Mouse (Mus musculus) neural tube, embryonic 10.5 days (tissue): ENCODE data around the gene Cyp8b1.

Experiments used
- DNase-seq: peaks from one replicate; pipeline ENCODE4 v3.0.0-alpha.2; 2017; ENCODE audit warnings: low spot score; ENCODE audit errors: extremely low spot score

Cyp8b1 gene

DNA sequence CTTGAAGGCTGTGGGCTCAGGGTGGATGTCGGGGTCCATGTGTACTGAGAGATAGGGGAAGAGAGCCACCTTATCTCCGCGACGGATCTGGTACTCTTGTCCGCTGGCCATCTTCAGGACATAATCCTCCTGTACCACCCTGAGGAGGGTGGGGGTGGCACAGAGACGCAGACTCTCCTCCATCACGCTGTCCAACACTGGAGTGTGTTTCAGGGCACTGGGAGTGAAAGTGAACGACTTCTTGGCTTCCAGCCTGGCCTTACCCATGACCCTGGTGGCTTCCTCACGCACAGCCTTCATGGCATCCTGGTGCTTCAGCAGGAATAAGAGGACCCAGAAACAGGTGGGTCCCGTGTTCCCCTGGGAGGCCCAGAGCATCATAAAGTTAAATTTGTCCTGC, 1.0 kb downstream of the Cyp8b1 start:
- DNase-seq = no peak

DNA sequence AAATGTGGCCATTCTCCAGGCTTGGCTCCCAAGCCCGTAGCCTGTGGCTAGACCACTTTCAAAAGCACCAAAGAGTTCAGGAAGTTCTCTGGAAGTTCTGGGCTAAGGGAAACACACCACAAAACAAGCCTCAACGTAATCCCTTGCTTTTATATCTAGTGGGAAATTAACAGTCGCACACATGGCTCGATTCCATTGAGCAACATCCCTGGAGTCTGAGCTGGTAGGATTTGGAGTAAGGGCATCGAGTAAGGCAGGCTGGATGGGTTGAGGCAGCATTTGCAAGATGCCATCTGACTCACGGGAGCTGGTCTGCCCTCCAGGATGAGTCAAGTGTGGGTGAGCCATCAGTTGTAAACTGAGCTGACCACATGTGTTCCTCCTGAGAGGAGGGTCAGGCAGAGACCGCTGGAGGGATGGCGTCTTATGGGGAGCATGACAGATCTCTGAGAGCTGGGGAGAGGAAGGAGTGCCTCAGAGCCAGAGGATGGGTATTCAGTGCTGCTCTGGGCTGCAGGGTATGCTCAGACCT, 1.8 kb downstream of the Cyp8b1 start:
- no peak for DNase-seq

DNA sequence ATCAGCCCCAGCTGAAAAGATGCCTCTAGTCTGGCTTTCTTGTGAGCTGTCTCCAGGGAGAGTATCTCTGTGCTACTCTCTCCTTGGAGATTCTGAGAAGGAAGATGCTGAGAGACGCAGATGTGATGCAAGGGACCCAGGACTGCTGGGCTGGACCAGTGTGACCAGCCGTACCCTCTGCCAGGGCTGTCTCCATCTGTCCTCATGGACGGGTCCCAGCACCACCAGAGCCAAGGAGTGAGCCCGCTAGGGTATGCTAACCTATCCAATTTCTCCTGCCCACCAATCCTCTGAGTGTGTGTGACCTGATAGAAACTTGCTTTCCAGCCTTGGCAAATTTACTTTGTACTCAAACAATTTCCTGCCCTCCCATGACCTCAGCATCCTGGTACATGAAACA, 3.3 kb downstream of the Cyp8b1 start:
- no peak for DNase-seq

DNA sequence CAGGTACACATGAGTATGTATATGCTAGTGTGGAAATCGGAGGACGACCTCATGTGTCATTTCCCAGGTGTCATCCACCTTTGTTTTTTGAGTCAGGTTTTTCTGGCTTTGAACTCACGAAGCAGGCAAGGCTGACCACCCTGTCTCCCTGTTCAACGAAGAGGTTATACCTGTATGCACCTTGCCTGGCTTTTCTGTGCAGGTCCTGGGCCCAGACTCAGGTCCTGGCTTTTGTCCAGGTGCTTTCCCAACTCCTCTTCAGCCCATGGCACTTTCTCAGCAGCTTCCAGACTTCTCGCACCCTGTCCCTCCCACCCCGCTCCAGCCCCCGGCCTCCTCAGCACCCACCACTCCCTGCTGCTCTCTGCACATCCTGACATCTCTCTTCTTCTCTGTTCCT, 4.9 kb downstream of the Cyp8b1 start:
- DNase-seq = no peak

DNA sequence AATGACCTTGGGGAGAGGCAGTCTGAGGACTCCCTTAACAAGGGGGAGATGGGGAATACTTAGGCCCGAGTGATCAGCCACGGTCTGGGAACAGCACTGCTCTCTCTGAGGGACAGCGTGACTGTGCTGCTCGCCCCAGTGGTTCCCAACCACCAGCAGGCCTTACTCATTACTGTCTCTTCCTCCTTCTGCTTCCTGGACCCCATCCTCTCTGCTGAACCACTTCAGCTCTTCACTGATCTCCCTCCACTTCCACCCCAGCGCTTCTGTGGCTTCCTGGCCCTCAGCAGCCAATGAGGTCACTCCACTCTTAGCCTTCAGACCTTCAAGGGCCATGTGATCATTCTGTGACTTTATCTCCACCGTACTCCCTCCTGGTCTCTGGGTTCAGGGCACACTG, 6.5 kb downstream of the Cyp8b1 start:
- DNase-seq = no peak

DNA sequence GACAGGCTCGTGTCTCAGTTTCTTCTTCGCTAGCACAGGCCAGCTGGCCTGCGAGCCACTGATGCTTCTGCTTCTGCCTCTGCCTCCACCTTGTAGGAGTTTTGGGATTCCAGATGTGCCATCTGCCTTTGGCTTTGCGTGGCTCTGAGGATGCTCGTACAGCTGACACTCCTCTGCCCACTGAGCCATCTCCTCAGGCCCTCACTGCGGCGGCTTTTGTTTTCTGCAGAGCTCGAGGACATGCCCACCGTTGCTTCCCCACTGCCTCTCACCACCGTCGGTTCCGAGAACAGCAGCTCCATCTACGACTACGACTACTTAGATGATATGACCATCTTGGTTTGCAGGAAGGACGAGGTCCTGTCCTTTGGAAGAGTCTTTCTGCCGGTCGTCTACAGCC, 7.8 kb downstream of the Cyp8b1 start:
- no peak for DNase-seq

DNA sequence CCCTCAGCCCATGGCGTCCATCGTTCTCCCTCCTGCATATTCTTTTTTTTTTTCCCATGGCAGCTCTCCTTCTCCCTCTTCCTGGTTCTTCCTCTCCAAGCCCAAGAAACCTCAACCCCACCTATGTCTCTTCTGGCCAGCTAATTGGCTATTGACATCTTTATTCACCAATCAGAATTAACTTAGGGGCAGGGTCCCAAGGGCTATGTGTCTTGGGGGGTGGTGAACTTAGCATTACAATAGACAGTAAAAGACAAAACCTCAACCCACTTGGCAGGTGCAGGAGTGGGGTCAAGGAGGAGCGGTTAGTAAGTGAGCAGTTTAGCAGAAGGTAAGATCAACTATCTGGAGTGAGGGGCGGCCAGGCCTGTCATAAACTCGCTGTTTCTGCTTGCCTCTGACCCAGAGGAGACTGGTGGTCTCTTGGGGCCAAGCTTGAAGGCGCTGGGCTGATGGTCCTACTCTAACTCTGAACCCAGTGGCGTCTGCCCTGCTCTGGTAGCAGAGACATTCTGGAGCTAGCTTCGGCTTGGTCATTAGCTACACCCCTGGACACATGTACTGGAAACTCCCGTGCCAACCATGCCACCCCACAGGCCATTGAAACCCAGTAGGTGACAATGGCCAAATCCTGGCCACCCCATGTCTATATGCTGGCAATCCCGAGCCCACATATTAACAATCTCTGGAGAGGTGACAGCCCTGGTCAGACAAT, 8.6 kb downstream of the Cyp8b1 start:
- DNase-seq = no peak

DNA sequence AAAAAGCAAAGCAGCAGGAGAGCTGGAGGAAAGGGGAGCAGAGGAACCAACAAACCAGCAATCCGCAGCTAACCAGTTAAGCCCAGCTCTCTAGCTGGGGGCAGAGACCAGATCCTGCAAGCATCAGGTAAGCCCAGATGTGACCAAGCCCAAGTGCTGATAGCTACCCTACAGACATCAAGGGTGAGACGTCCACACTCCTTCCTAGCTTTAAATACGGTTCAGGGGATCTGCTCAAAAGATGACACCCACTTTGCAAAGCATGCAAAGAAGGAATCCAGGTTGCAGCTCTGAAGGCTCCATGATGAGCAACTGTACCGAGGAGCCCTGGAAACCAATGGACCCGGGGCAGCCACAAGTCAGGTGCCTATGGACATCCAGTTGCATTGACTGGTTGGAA, 9.6 kb downstream of the Cyp8b1 start:
- DNase-seq = no peak

DNA sequence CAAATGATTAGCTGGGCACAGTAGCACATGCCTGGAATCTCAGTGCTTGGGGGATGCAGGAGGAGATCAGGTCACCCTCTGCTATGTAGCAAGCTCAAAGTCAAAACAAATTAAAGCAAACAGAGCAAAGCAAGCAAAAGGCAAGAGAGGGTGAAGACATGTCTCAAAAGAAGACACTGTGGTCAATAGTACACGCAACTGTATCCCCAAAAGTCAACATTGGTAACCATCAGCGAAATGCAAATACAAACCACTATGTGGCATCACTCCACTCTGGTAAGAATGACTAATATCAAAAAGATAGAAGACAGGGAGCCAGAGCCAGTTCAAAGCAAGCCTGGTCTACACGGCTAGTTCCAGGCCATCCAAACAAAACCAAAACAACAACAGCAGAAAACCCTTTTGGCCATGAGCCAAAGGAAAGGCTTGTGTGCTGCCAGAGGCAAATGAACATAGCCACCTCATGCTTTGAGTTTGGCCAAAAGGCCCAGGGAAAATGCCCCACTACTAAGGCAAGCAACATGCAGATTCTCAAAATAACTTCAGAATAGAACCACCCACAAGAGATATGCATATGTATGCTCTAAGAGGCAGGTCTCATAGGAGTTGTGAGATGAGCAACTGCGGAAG, 10.4 kb downstream of the Cyp8b1 start:
- no peak for DNase-seq

DNA sequence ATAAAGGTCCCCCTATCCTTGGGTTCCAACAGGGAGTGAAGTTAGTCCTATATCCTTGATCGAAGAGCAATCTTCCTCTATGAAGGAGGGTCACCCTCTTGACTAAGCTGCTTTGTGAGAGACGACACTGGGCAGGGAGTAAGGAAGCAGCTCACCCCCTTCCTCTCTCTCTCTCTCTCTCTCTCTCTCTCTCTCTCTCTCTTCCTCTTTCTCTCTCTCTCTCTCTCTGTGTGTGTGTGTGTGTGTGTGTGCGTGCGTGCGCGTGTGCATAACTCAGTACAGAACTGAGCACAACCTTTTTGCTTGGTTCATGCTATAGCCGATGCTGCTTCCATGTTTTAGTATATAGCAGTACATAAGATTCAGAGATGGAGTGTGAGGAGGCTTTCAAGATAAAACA, 11.2 kb downstream of the Cyp8b1 start:
- DNase-seq = no peak

DNA sequence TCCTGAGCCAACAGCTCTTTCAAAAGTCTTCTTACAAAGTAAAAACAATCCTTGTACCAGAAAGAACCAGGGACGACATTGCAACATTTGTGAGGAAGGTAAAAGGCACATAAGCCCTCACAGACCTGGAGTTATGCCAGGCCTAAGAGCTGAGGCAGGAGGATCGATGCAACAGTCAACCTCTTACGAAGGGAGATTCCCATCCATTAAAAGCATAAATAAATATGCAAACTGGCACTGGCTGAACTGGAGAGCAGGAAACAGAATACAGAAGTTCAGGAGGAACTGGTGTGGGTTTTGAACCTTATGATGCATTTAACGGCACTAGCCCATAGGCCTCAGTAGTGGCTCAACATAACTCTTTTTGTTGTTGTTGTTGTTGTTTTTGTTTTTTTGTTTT, 11.8 kb downstream of the Cyp8b1 start:
- DNase-seq = no peak

DNA sequence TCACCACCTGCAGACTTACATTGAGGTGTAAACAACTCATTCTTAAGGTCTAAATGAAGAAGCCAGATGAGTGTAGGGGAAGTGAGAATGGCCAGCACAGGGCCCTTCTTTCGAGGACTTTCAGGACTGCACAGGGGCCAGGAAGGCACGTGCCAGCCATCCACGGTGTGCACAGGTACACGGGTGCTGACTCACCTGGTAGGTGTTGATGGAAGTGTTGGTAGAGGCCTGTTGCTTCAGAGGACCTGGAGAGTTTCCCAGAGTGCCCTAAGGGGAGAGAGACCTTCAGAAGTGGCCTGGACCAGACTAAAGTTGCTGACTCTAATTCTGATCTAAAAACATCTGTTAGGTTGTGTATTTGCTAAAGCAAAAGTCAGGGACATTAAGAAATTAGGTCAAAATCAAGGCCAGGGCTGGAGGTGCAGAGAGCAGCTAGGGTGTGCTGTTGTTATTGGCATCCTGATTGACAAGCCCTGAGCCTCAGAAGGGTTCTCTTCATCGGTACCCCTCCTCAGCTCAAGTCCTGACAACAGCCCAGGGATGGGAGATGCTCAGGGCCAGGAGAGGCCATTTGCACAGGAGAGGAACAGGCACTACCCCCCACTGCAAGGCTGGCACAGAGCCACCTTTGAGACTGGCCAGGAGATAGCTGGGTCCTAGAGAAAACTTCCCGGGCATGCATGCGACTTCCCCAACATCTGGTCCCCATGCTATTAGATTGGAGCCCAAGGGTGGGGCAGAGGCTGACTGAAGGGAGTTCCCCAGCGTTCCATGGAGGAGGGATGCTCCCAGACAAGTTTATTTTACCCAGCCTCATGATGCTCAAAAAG, 12.4 kb downstream of the Cyp8b1 start:
- DNase-seq = no peak

DNA sequence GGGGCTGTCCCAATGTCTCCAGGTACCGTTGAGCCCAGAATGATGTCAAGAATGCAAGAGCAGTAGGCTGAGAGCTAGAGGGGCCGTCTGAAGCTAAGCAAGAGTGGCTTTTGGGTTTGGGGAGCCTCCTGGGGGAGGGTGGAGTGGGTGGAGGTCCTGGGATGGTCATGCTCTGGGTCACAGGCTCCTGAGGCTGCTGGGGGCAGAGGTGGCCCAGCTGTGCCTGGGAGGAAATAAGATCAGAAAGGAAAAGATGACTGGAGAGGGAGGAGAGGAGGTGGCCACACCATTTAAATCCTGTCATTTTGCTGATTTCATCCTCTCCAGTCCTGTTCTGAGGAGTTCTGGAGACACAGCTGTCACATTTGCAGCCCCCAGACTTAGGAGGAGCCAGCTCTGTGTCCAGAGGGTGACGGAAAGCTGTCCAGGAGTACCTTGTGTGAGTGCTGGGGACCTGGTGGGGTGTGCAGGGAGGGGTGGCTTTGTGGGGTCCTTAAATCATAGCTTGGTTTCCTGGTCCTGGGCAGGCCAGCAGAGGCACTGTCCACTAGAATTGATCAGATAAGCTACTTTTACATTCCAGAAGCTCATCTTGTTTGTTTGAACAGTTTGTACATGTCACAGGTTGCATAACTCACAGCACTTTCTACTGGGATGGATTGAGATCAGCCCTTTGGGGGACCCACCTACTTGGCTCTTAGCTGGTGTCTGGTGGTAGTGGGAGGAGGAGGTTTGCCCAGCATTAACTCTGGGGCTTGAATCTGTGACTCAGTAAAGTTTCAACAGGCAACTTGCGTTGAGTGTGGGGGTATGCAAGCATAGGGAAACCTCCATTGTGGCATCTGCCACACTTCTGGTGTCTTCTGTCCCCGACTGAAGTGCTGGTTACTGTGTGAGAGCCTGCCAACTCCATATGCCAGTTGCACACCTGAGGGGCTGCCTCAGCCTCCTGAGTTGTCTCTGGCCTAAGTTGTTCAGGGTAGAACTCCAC, 14.1 kb downstream of the Cyp8b1 start:
- no peak for DNase-seq

DNA sequence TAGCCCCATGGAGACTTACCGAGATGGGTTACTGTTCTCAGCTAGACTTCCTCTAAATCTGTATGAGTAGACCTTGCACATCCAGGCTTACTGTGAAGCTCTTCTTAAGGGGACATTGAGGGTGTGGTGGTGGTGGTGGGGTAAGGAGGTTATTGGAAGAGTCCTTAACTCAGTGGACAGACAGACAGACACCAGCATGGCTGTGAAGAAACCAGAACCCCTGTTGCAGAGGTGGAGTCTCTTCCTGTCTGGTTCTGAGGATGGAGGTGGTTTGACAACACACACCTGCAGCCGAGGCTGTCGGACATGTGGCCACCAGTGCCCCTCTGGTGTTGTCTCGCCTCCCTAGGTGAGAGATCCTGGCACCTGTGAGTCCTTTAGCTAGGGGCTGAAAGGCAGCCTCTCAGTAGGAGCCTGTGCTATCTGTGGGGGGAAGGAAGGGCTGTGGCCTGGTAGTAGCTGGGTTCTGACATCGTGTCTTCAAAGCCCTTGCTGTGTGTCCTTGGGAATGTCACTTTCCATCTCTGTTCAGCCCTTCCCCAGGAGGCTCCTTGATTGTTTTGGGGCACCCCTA, 15.7 kb downstream of the Cyp8b1 start:
- no peak for DNase-seq

DNA sequence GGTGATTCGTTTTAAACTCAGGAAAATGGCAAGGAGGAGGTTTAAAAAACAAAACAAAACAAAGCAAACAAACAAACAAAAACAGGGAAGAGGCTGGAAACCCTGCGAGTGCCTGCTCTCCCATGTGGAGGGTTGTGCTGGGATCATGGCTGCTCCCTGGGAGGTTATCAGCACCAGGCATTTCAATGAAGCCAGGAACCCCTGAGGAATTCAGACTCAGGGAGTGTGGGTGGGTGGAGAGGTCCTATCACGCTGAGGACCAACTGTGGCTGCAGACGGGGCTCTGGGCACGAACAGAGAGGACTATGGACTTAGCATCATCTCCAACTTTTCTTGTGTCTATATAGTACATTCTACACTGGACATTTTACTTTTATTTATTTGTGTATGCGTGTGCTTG, 16.8 kb downstream of the Cyp8b1 start:
- DNase-seq = no peak

DNA sequence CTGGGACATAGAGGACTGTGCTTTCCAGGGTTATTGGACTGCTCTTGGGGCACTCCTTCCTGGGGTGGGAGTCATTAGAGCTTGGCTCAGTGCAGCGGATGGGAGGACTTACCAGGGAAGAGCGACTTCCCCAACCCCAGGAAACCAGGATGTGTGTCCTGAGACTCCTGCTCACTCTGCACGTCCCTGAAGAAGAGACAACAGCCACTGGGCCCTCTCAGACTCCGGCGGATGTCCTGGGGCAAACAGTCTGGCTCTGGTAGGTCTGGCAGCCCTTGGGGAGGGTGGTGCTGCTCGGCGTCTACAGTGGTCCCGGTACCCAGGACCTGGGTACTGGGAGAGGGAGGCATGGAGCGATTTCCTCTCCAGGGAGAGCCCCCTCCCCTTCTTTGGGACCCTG, 17.9 kb downstream of the Cyp8b1 start, which contains the start of gene Ackr2:
Ackr2 (plus strand) TSS at position 111 of the 400 bp plus-strand sequence.
- no peak for DNase-seq

DNA sequence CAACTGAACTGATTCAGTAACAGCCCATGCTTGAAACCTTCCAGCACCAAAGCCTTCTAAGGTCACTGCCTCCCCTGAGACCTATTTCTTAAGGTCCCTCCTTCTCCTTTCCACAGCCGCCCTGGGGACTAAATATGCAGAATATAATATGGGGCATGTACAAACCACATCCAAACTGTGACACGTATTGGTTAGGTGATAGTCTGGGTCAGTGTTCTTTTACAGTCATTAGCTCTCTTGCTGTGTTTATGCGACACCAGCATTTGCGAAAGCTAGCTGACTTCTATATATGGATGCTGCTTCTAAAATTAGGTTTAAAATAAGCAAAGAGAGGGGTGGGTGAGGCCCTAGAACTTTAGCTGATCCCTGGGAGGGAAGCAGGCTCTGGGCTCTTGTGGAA, 19.3 kb downstream of the Cyp8b1 start:
- no peak for DNase-seq

DNA sequence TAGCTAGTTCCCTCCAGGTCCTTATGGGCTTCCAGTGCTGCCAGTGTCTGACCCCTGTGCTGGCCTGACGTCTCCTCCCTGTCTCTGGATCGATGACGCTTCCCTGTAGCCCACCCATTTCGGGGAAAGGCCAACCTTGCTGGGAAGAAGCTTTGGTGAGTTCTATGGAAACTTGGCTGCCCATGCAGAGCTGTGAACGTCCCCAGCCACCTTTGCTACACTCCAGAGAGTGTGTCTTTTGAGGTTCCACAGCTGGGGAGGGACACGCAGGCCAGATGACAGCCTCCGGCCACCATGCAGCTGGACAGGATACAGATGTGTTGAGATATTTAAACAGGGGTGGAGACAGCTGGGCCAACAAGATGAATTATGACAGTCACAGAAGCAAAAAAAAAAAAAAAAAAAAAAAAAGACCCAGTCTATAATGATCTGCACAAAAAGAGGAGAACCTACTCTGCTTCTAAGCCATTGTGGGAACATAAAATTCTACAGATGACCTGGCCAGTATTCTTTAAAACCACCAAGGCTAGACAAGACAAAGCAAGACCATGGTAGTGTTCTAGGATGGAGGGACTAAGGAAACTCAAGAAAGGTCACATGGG, 20.6 kb downstream of the Cyp8b1 start:
- DNase-seq = no peak

DNA sequence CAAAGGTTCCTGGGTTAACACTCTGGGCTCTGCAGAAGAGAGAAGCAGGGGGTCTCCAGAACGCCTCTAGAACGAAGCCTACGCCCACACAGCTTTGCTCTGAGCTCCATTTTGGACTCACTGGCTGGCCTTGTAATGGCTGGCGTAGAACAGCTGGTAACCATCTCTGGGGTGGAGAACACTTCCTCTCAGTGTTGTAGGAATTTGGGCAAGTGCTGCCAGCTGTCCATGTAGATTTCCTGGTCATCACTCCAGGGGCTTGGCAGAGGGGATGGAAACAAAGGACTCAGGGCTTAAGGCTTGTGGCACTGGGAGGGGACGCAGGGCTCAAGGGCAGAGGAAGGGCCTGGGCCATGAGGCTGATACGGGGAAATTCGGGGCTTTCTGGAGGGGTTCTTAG, 21.7 kb downstream of the Cyp8b1 start:
- DNase-seq = no peak

DNA sequence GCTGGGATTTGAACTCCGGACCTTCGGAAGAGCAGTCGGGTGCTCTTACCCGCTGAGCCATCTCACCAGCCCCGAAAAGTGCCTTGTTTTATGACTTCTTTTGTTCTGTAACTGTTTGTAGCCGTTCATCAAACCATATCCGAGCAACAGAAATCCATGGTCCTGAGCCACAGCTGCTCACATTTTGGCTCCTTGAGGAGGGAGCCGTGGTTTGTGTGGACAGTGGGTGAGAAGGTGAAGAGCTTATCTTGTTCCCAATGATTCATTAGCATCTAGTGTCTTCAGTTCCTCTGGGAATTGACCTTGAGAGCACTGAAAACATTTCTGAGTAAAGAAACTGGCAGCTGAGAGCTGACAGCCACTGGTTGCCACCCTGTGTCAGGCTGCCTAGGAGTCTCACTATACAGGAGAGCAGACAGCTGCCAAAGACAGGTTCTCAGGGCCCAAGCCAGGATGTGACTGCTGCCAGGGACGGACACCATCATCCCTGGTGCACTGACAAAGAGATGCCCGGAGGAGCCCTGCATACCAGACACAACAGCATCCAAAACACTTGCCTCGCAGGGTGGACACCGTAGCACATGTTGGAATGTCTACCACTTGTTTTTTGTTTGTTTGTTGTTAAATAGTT, 23.9 kb downstream of the Cyp8b1 start:
- DNase-seq = no peak
